Mouse (Mus musculus): ENCODE measurements around the gene Napa. TPM values are rescaled to one million over a fixed set of nuclear protein-coding genes. Genes with fewer than 3 reads are reported as not detected.

Napa gene
- polyA plus RNA-seq, 1 experiment = 161 TPM

DNA sequence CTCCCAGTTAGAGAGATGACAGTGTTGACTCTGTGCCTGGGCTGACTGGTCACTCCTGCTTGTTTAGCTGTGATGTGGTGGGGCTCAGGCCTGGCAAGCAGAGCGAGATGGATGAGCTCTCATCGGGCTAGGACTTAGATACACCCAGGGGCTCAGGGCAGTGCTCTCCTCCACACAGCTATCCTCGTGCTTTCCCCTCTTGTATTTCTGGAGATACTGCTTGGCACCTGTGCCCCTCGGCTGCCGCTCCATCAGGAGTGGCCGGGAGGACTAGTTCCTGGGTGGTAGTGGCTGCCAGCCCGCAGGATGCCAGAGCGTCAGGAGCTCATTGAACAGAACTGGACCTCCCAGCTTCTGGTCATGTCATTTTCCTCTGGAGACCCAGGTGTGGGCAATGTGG lies 11.9 kb downstream of the Napa start:
- H3K4me1 ChIP-seq = peaks cover 35% of the 10 kb centered on the region
- no peaks in the 10 kb centered on the region for H3K9me3 ChIP-seq
- TF ChIP-seq GATA1 (IDR thresholded peaks at IDR 0.05; ENCODE audit: borderline replicate concordance, low read length) (no peak), FLI1 (IDR thresholded peaks at IDR 0.05; ENCODE audit: low read length) (no peak)
- H3K36me3 ChIP-seq (replicated peaks; ENCODE audit: low read length) = peaks cover 100% of the 10 kb centered on the region
- no peak overlapping the region for H3K4me3 ChIP-seq (replicated peaks)
- H3K27me3 ChIP-seq (replicated peaks) = no peaks in the 10 kb centered on the region

DNA sequence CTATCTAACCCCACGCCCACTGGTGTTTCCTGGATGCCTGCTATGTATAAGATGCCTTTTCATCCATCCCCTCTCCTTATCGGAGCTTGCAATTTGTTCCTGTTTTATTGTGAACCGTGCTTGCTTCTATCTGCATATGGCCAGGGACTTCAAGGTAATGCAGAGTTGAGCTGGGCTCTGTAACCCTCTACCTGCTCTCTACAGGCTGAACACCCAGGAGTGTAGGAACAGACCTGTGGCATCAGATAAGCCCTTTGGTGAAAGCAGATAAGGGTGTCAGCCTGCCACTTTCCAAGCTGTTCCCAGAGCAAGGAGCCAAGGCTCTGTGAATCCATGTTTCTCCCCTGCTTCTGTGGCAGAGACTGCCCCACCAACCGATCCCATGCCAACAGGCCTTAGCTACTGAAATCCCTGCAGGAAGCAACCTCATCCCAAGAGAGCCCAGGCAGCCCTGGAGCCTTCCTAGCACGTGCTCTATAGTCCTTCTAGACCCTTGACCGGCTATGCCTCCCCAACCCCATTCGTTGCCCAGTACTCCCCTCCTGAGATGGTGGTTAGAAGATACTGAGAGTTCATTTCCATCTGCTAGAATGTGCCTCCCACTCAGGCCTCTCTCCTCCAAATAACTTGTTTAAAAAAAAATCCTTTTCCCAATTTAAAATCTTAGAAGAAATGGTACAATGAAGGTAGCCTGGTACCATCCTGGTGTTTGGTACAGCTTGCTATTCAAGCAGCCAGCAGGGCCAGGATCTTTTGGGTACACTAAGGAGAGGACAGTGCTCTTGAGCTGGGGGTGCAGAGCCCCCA lies 13.2 kb downstream of the Napa start:
- TF ChIP-seq FLI1 (IDR thresholded peaks at IDR 0.05; ENCODE audit: low read length) (no peak), GATA1 (IDR thresholded peaks at IDR 0.05; ENCODE audit: borderline replicate concordance, low read length) (no peak)
- Histone ChIP-seq H3K4me3 (replicated peaks) (no peak overlapping the region), H3K36me3 (replicated peaks; ENCODE audit: low read length) (peaks cover 100% of the 10 kb centered on the region), H3K27me3 (replicated peaks) (no peaks in the 10 kb centered on the region), H3K4me1 (peaks cover 29% of the 10 kb centered on the region), H3K9me3 (no peaks in the 10 kb centered on the region)

DNA sequence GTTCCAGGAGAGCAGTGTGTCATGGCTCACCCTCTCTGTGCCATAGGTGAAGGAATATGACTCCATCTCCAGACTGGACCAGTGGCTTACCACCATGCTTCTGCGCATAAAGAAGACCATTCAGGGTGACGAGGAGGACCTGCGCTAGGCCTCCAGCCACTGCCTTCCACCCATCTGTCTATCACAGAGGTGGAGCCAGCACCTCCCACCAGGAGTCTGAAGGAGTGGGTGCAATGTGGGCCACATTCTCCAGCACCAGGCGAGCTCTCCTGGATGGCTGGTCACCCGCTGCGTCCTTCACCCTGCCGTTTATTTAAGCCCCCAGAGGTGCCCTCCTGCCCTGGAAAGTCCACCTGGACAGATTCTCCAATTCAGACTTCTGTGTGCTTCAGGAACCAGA lies 18.2 kb downstream of the Napa start:
- Histone ChIP-seq H3K27me3 (replicated peaks) (no peaks in the 10 kb centered on the region), H3K4me1 (peaks cover 31% of the 10 kb centered on the region), H3K4me3 (replicated peaks) (no peak overlapping the region), H3K36me3 (replicated peaks; ENCODE audit: low read length) (peaks cover 72% of the 10 kb centered on the region), H3K9me3 (no peaks in the 10 kb centered on the region)
- no peak for TF ChIP-seq GATA1 (IDR thresholded peaks at IDR 0.05; ENCODE audit: borderline replicate concordance, low read length)
- TF ChIP-seq FLI1 (IDR thresholded peaks at IDR 0.05; ENCODE audit: low read length) = no peak

DNA sequence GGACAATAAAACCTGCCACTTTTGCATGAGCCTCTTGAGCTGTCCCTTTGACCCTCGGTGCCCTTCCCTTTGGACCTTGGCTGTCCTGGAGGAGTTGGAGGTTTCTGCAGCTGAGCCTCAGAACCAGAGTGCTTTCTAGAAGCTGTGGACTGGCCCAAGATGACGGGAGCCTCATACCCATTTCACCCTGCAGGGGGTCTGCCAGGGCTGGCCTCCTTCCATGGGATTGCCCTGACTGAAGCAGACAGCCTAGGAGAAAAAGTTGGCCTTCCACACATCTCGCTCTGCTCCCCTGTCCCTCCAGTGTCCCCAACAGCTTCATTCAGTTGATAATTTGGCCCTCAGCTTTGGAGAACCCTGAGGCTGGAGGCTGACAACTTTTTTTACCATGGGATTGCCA lies 18.8 kb downstream of the Napa start:
- no peaks in the 10 kb centered on the region for H3K9me3 ChIP-seq
- H3K27me3 ChIP-seq (replicated peaks) = no peaks in the 10 kb centered on the region
- peaks cover 28% of the 10 kb centered on the region for H3K4me1 ChIP-seq
- H3K36me3 ChIP-seq (replicated peaks; ENCODE audit: low read length) = peaks cover 65% of the 10 kb centered on the region
- TF ChIP-seq GATA1 (IDR thresholded peaks at IDR 0.05; ENCODE audit: borderline replicate concordance, low read length) (no peak), FLI1 (IDR thresholded peaks at IDR 0.05; ENCODE audit: low read length) (no peak)
- no peak overlapping the region for H3K4me3 ChIP-seq (replicated peaks)

DNA sequence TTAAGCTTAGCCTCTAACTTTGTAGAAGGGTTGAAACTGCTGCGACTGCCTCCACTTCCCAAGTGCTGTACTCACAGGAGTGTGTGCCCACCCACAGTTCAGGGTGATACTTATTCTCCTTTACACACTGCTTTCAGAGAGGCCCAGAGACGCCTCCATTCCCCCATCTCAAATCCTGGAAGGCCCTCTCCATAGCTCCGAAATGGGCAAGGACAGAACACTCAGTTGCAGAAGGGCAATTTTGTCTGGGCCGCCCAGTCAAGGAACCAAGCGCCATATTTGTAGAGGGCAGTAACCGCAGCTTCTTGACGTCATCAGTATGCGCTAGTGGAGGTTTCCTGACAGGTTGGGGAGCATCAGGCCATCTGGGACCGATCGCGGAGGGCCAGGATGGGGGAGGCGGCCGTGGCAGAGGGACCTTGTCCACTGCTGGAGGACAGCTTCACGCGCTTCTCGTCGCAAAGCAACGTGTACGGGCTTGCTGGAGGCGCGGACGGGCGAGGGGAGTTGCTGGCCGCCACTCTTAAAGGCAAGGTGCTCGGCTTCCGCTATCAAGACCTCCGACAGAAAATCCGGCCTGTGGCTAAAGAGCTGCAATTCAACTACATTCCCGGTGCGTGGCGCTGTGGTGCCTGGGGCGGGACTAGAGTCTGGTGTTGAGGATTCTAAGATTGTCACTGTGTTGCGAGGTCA lies 21.5 kb downstream of the Napa start, which contains the start of gene Kptn:
TSS of gene Kptn (plus strand) at position 327 of the 693 bp plus-strand sequence.
- peak within 1 kb of the TSS; percentile 96 for H3K4me3 ChIP-seq (replicated peaks)
- no peaks in the 10 kb centered on the region for H3K27me3 ChIP-seq (replicated peaks)
- no peaks in the 10 kb centered on the region for H3K9me3 ChIP-seq
- peaks cover 18% of the 10 kb centered on the region for H3K4me1 ChIP-seq
- H3K36me3 ChIP-seq (replicated peaks; ENCODE audit: low read length) = peaks cover 58% of the 10 kb centered on the region
- TF ChIP-seq GATA1 (IDR thresholded peaks at IDR 0.05; ENCODE audit: borderline replicate concordance, low read length) (no peak), FLI1 (IDR thresholded peaks at IDR 0.05; ENCODE audit: low read length) (no peak)

DNA sequence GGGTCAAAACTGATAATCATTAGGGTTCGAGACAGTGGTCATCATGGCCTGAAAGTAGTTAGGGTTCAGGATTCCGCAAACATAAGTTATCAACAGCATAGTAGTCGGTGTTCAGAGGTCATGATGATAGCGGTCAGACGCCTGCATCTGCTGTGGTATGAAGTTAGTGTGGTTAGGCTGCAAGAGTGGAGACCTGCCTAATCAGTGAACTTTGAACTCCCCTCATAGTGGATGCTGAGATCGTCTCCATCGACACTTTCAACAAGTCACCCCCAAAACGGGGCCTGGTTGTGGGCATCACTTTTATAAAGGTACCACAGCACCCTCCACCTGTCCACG lies 22.0 kb downstream of the Napa start:
- Histone ChIP-seq H3K4me3 (replicated peaks) (peak overlapping the region; percentile 96), H3K9me3 (no peaks in the 10 kb centered on the region), H3K27me3 (replicated peaks) (no peaks in the 10 kb centered on the region), H3K4me1 (peaks cover 18% of the 10 kb centered on the region), H3K36me3 (replicated peaks; ENCODE audit: low read length) (peaks cover 57% of the 10 kb centered on the region)
- TF ChIP-seq GATA1 (IDR thresholded peaks at IDR 0.05; ENCODE audit: borderline replicate concordance, low read length) (no peak), FLI1 (IDR thresholded peaks at IDR 0.05; ENCODE audit: low read length) (no peak)

DNA sequence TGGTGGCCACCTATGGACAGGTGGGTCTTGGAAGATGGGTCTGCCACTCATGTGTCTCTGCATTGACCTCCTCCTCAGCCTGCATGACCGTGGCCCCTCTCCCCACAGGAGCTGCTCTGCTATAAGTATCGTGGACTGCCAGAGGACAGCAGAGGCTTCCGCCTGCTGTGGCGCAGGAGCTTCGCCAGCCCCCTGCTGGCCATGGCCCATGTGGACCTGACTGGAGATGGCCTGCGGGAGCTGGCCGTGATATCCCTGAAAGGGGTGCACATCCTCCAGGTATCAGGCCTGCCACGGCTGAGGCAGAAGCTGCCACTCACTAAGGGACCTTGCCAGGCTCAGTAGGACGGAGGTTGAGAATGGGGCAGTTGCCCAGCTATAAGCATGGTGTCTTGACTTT lies 27.6 kb downstream of the Napa start:
- no peak for TF ChIP-seq GATA1 (IDR thresholded peaks at IDR 0.05; ENCODE audit: borderline replicate concordance, low read length)
- no peak for TF ChIP-seq FLI1 (IDR thresholded peaks at IDR 0.05; ENCODE audit: low read length)
- H3K4me3 ChIP-seq (replicated peaks) = no peak overlapping the region
- H3K4me1 ChIP-seq = peaks cover 18% of the 10 kb centered on the region
- peaks cover 21% of the 10 kb centered on the region for H3K27me3 ChIP-seq (replicated peaks)
- H3K36me3 ChIP-seq (replicated peaks; ENCODE audit: low read length) = peaks cover 42% of the 10 kb centered on the region
- no peaks in the 10 kb centered on the region for H3K9me3 ChIP-seq

DNA sequence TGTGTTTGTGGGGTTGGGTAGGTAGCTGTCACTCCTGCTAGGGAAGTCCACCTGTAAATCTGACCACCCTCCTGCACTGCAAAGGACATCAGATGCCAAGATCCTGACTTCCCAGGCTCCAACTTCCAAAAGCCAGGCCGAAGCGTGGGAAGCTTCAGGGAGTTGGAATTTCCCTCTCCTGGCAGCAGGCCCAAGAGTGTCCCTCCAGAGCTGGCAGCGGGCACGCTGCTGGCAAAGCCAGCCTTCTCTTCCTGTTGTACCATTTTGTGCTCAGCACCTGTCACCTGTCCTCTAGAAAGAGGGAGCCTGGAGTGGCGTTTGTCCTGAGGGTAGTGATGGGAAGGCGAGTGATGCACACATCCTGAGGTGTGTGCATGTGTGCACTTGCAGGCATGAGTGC lies 30.1 kb downstream of the Napa start:
- TF ChIP-seq FLI1 (IDR thresholded peaks at IDR 0.05; ENCODE audit: low read length) = no peak
- no peak for TF ChIP-seq GATA1 (IDR thresholded peaks at IDR 0.05; ENCODE audit: borderline replicate concordance, low read length)
- Histone ChIP-seq H3K9me3 (no peaks in the 10 kb centered on the region), H3K4me3 (replicated peaks) (no peak overlapping the region), H3K27me3 (replicated peaks) (peaks cover 45% of the 10 kb centered on the region), H3K4me1 (peaks cover 20% of the 10 kb centered on the region), H3K36me3 (replicated peaks; ENCODE audit: low read length) (peaks cover 37% of the 10 kb centered on the region)

DNA sequence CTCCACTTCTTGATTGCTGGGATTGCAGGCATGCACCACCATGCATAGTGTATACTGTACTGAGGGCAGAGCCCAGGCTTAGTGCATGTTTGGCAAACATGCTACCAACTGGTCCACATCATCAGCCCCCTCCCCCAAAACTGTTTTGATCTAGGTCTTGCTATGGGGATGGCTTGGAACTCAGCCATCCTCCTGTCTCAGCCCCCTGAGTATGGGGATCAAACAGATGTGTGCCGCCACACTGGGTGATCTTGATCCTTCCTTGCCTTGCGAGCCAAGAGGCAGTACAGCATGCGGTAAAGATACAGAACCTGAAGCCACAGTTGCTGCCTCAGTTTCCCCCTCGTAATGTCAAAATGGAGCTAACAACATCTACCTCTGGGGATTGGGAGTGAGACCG lies 30.6 kb downstream of the Napa start:
- H3K4me3 ChIP-seq (replicated peaks) = no peak overlapping the region
- no peaks in the 10 kb centered on the region for H3K9me3 ChIP-seq
- peaks cover 51% of the 10 kb centered on the region for H3K27me3 ChIP-seq (replicated peaks)
- peaks cover 20% of the 10 kb centered on the region for H3K4me1 ChIP-seq
- H3K36me3 ChIP-seq (replicated peaks; ENCODE audit: low read length) = peaks cover 31% of the 10 kb centered on the region
- TF ChIP-seq FLI1 (IDR thresholded peaks at IDR 0.05; ENCODE audit: low read length) = no peak
- TF ChIP-seq GATA1 (IDR thresholded peaks at IDR 0.05; ENCODE audit: borderline replicate concordance, low read length) = no peak

DNA sequence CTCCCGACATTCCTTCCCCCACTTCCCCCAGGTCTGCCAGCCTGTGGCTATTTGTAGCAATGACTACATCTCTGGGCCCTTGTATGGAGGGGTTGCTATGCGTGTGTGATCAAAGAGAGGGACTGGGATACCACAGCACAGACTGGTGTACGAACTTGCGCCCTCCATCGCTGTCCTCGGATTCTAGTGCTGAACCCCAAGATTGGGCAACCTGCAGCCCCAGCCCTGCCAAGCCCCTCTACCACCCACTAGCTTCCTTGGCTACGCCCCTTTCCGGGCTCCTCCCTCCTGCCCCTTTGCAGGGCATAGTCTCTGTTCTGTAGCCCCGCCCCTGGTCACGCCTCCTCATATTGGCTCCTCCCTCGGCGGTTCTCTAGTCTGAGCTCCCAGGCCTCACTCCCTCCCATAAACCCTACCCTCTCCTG lies 31.2 kb downstream of the Napa start, which contains the start of gene Slc8a2:
TSS of gene Slc8a2 (plus strand) at position 406 of the 425 bp plus-strand sequence.
- Histone ChIP-seq H3K4me3 (replicated peaks) (peak within 1 kb of the TSS; percentile 81), H3K36me3 (replicated peaks; ENCODE audit: low read length) (peaks cover 26% of the 10 kb centered on the region), H3K4me1 (peaks cover 20% of the 10 kb centered on the region), H3K9me3 (no peaks in the 10 kb centered on the region), H3K27me3 (replicated peaks) (peaks cover 56% of the 10 kb centered on the region)
- TF ChIP-seq GATA1 (IDR thresholded peaks at IDR 0.05; ENCODE audit: borderline replicate concordance, low read length) (no peak), FLI1 (IDR thresholded peaks at IDR 0.05; ENCODE audit: low read length) (no peak)

Measured in megakaryocyte, embryonic 14.5 days (primary cell).